Mouse (Mus musculus) liver, embryonic 14.5 days (tissue): ENCODE data around the gene Sgsm1. TPM values are rescaled to one million over a fixed set of nuclear protein-coding genes. Genes with fewer than 3 reads are reported as not detected.

Experiments used
- ATAC-seq: fragments of 200-750 bp; cut with Nextera tagmentation; 2 replicates; pipeline ENCODE4 v1.8.0; 2017; ENCODE audit warnings: moderate number of reproducible peaks, mild to moderate bottlenecking, moderate library complexity; ENCODE audit not compliant: insufficient read depth
- DNase-seq, 3 experiments: peaks; one replicate each; pipeline ENCODE4 v3.0.0-alpha.2; 2012 to 2013; ENCODE audit warnings: low read depth in 3 of 3, low spot score in 3 of 3
- H3K27ac ChIP-seq: fragments of 300-500 bp; sonication (generic); 2 replicates; pipeline ENCODE4 v1.5.1; 2014; ENCODE audit warnings: moderate library complexity, mild to moderate bottlenecking, control low read depth, inconsistent platforms
- H3K27me3 ChIP-seq: fragments of 300-500 bp; sonication (generic); 2 replicates; pipeline ENCODE4 v1.6.1; 2014; ENCODE audit warnings: mild to moderate bottlenecking, low read length, moderate library complexity; ENCODE audit not compliant: control insufficient read depth, insufficient read depth
- H3K36me3 ChIP-seq: fragments of 300-500 bp; sonication (generic); replicated peaks from 2 replicates; pipeline ENCODE4 v1.6.1; 2014; ENCODE audit warnings: low read depth; ENCODE audit not compliant: control insufficient read depth, insufficient read depth
- H3K4me1 ChIP-seq, 2 experiments: fragments of 200-500 bp in 1 of 2; fragments of 300-500 bp in 1 of 2; sonication (generic) in 1 of 2; replicated peaks; 2 replicates each; pipeline ENCODE4 v1.6.1; 2012 to 2014; ENCODE audit warnings: antibody characterized with exemption in 1 of 2, inconsistent platforms in 1 of 2, low read length in 1 of 2; ENCODE audit not compliant: control insufficient read depth in 2 of 2, insufficient read depth in 2 of 2
- H3K4me2 ChIP-seq: fragments of 300-500 bp; sonication (generic); 2 replicates; pipeline ENCODE4 v1.6.1; 2014; ENCODE audit warnings: low read depth, mild to moderate bottlenecking, control low read depth, moderate library complexity
- H3K4me3 ChIP-seq, 2 experiments: fragments of 200-500 bp in 1 of 2; fragments of 300-500 bp in 1 of 2; sonication (generic) in 1 of 2; 2 replicates each; pipeline ENCODE4 v1.5.1; 2012 to 2014; ENCODE audit warnings: low read depth in 2 of 2, low read length in 2 of 2, mild to moderate bottlenecking in 2 of 2, control low read depth in 1 of 2, inconsistent platforms in 1 of 2, moderate library complexity in 1 of 2; ENCODE audit not compliant: insufficient read depth in 1 of 2
- H3K9ac ChIP-seq: fragments of 300-500 bp; sonication (generic); replicated peaks from 2 replicates; pipeline ENCODE4 v1.6.1; 2014; ENCODE audit warnings: mild to moderate bottlenecking, control low read depth, moderate library complexity
- H3K9me3 ChIP-seq: fragments of 300-500 bp; sonication (generic); 2 replicates; pipeline ENCODE4 v1.6.1; 2016; ENCODE audit warnings: low read length, mixed read lengths; ENCODE audit not compliant: control insufficient read depth
- CTCF ChIP-seq: IDR thresholded peaks from 2 replicates; pipeline ENCODE4 v1.5.1; 2016; ENCODE audit warnings: antibody characterized with exemption, low read depth, control low read depth
- EP300 ChIP-seq: IDR thresholded peaks from 2 replicates; pipeline ENCODE4 v1.6.1; 2016; ENCODE audit warnings: antibody characterized with exemption, low read depth
- WGBS: fragments of 180-500 bp; shearing (Covaris S2); extraction: QIAGEN DNeasy Blood & Tissue Kit; methylation state at CpG from one replicate; pipeline ENCODE4 v1.1.7; 2014; ENCODE audit not compliant: insufficient replicate concordance; 5-methylcytosine and 5-hydroxymethylcytosine counted together
- polyA plus RNA-seq, 2 experiments: library from polyadenylated mRNA; depleted of rRNA in 1 of 2; stranded (reverse) in 1 of 2; unstranded in 1 of 2; fragments of >200 nt; fragmentation: Nextera tagmentation in 1 of 2; extraction: Ambion mirVana in 1 of 2; gene quantifications; 2 replicates each; pipeline versions ENCODE4 v1.2.1 to v1.2.3; 2012 to 2014

Gene Sgsm1
- polyA plus RNA-seq, 2 experiments = 1.4 to 1.5 TPM

DNA sequence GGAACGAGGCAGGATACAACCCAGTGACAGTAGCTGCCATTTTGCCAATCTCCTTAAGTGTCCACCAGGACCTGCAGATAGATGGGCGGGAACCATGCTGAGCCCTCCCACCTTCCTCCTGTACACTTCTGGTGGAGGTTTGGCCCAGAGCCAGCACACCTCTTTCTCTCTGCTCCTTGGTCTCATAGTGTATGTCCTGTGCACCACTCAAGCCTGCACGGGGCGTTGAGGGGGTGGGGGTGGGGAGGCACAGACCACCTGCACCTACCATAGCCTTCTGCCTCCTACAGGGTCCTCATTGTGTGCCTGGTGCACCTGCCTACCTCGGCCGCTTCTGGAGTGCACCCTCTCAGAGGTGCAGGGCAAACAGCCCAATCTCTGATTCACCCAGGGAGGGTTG is 42.0 kb upstream of the Sgsm1 start:
- H3K4me3 ChIP-seq = no peak overlapping the region
- no peaks in the 10 kb centered on the region for H3K9me3 ChIP-seq
- H3K9ac ChIP-seq = no peak overlapping the region
- no peak overlapping the region for H3K27ac ChIP-seq
- H3K4me2 ChIP-seq = no peak overlapping the region
- no peaks in the 10 kb centered on the region for H3K36me3 ChIP-seq
- WGBS = 56% methylated on average over 6 of the region's 6 CpGs
- no peak for TF ChIP-seq CTCF
- no peak for TF ChIP-seq EP300
- peaks cover 6% of the 10 kb centered on the region; the same call in 1 of the 2 replicates for H3K27me3 ChIP-seq
- no peak for ATAC-seq
- no peak for DNase-seq
- no peaks in the 10 kb centered on the region for H3K4me1 ChIP-seq

DNA sequence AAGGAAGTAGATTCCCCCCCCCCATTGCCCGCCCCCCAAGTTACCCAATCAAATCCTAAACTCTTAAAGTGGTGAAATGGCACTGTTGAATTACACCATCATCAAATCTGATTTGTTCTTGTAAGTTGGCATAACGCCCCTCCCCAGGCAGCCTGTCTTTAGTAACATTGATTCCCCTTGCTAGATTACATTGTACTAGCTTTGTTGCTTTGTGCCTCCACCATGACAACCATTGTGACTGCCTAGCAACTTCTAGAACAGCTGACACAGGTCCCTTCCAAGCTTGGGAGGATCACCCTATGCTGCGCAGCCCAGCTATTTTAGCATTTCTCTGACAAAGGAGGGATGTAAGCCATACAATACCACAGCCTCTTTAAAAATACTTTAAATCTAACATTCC is 41.2 kb upstream of the Sgsm1 start:
- DNase-seq (no peak), ATAC-seq (no peak)
- Histone ChIP-seq H3K4me2 (no peak overlapping the region), H3K9me3 (no peaks in the 10 kb centered on the region), H3K27me3 (peaks cover 6% of the 10 kb centered on the region; the same call in 1 of the 2 replicates), H3K27ac (no peak overlapping the region), H3K36me3 (no peaks in the 10 kb centered on the region), H3K4me1 (no peaks in the 10 kb centered on the region), H3K9ac (no peak overlapping the region), H3K4me3 (no peak overlapping the region)
- no peak for TF ChIP-seq EP300
- no peak for TF ChIP-seq CTCF
- 63% methylated on average over 3 of the region's 3 CpGs for WGBS

DNA sequence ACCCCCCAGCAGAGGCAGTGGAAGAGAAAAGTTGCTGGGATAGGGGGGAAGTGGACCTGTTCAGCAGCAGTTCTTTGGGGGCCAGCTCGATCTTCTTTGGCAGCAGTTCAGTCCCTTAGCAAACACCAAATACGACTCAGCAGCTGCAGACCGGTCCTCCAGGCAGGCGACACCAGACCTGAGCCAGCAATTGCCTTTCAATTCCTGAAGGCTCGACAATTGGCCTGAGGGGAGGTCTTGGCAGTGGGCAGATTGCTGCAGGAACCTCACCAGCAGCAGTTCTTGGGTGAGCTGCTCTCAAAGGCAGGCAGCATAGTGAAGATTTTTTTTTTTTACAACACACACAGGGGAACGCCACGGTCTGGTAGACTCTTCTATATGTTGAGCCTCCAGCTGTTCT is 39.2 kb upstream of the Sgsm1 start:
- Histone ChIP-seq H3K36me3 (no peaks in the 10 kb centered on the region), H3K4me1 (no peaks in the 10 kb centered on the region), H3K27me3 (peaks cover 17% of the 10 kb centered on the region), H3K4me3 (no peak overlapping the region), H3K4me2 (no peak overlapping the region), H3K9me3 (no peaks in the 10 kb centered on the region), H3K27ac (no peak overlapping the region), H3K9ac (no peak overlapping the region)
- 26% methylated on average over 7 of the region's 7 CpGs for WGBS
- TF ChIP-seq EP300 (no peak), CTCF (no peak)
- DNase-seq (no peak), ATAC-seq (no peak)

DNA sequence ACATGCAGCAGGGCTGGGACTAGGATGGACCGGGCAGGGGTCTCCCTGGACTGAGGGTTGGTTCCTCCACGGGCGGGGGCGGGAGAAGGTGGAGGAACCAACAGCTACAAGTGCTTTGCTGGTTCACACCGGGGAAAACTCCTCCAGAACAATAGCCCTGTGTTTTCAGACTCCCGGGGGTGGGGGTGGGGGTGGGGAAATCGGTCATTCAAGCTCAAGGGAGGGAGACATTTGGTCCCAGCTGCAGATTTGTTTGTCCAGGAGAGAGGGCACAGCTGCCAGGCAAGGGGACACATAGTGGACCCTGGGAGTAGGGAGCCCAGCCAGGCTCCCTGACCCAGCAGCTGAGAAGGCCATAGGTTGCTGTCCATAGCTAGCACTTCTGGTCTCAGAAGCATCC is 38.6 kb upstream of the Sgsm1 start:
- TF ChIP-seq EP300 (no peak), CTCF (no peak)
- ATAC-seq (no peak), DNase-seq (no peak)
- Histone ChIP-seq H3K27me3 (peaks cover 17% of the 10 kb centered on the region), H3K9ac (no peak overlapping the region), H3K4me1 (no peaks in the 10 kb centered on the region), H3K4me3 (no peak overlapping the region), H3K36me3 (no peaks in the 10 kb centered on the region), H3K9me3 (no peaks in the 10 kb centered on the region), H3K4me2 (no peak overlapping the region), H3K27ac (no peak overlapping the region)
- WGBS = 7% methylated on average over 7 of the region's 7 CpGs

DNA sequence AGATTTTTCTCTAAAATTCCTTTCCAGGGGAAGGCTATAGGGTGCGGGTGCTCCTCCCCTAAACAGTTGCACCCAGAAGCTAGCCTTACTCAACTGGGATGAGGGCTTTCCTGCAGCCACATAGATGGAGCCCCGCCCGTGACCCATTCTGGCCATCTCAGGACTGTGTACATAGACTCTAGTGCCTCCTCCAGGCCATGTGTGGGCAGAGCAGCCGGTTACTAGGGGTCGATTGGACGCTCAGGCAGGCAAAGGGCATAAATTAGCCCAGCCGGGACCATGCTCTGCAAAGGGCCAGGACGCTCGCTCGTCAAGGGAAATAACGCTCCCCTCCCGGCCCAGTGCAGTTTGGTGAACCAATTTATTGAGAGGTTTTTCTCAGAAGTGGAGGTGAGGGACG is 38.0 kb upstream of the Sgsm1 start:
- no peak overlapping the region for H3K9ac ChIP-seq
- no peak overlapping the region for H3K4me2 ChIP-seq
- 22% methylated on average over 13 of the region's 13 CpGs for WGBS
- ATAC-seq (no peak), DNase-seq (no peak)
- H3K4me3 ChIP-seq = no peak overlapping the region
- H3K36me3 ChIP-seq = no peaks in the 10 kb centered on the region
- no peaks in the 10 kb centered on the region for H3K4me1 ChIP-seq
- H3K27me3 ChIP-seq = peaks cover 17% of the 10 kb centered on the region
- TF ChIP-seq CTCF = no peak
- H3K9me3 ChIP-seq = no peaks in the 10 kb centered on the region
- no peak overlapping the region for H3K27ac ChIP-seq
